ENCODE assay signal across 8 mouse cellular contexts in genomic region chr5:113929950-113930647, GRCm38 (mm10). TPM values are rescaled to one million over a fixed set of nuclear protein-coding genes. Genes with fewer than 3 reads are reported as not detected.
DNase-seq lines count a peak whose midpoint lies in the region; ATAC-seq and TF ChIP-seq lines count a peak whose summit lies in the region.

No protein-coding gene starts in this region.

- no peak overlapping the region for H3K9ac ChIP-seq in intestine, embryonic 15.5 days
- no peak overlapping the region for H3K9ac ChIP-seq in intestine, postnatal 0 days (ENCODE audit: low read depth, low read length)
- no peak overlapping the region for H3K9ac ChIP-seq in kidney, embryonic 15.5 days

- peak; percentile 50 to 55 for DNase-seq in gastrocnemius, postnatal 36 days
- peak; percentile 46 to 67 for DNase-seq in lung, postnatal 4 days
- no peak for DNase-seq in layer of hippocampus, adult 9-11 months
- no peak for DNase-seq in ovary, postnatal 14 days (ENCODE audit: low spot score)

- ATAC-seq in intestine, embryonic 15.5 days = 0 out of 2 replicates have a peak, but pooled peaks have one; percentile 6
- no peak for ATAC-seq in intestine, postnatal 0 days
- no peak for ATAC-seq in kidney, embryonic 15.5 days (replicated peaks; ENCODE audit: low FRiP score)
- ATAC-seq in cerebellum, adult (ENCODE audit: insufficient number of reproducible peaks, low FRiP score, low TSS enrichment) = no peak

- TF ChIP-seq CTCF in intestine, postnatal 0 days (IDR thresholded peaks at IDR 0.05; ENCODE audit: low read depth) = no peak

- WGBS in intestine, embryonic 15.5 days = 46% methylated on average over 10 of the region's 10 CpGs
- WGBS in intestine, postnatal 0 days = 45% methylated on average over 10 of the region's 10 CpGs
- WGBS in kidney, embryonic 15.5 days = 33% methylated on average over 10 of the region's 10 CpGs

- peaks cover 14% of the 10 kb centered on the region for H3K4me1 ChIP-seq in intestine, embryonic 15.5 days (replicated peaks)
- H3K4me1 ChIP-seq in intestine, postnatal 0 days (replicated peaks; ENCODE audit: control insufficient read depth, insufficient read depth, low read length) = no peaks in the 10 kb centered on the region
- H3K4me1 ChIP-seq in kidney, embryonic 15.5 days = peaks cover 24% of the 10 kb centered on the region; the same call in 1 of the 2 replicates

- no peaks in the 10 kb centered on the region for H3K9me3 ChIP-seq in intestine, embryonic 15.5 days
- peaks cover 4% of the 10 kb centered on the region; the same call in 1 of the 2 replicates for H3K9me3 ChIP-seq in intestine, postnatal 0 days (ENCODE audit: control insufficient read depth)
- H3K9me3 ChIP-seq in kidney, embryonic 15.5 days (replicated peaks) = peaks cover 6% of the 10 kb centered on the region; the same call in 1 of the 2 replicates

- intact Hi-C loops in gastrocnemius, postnatal 36 days (cut with DNase I) = loop anchor here (5.0 kb wide), 1 partner anchor 78 kb away; no protein-coding TSS in a partner anchor

- no peaks in the 10 kb centered on the region for H3K36me3 ChIP-seq in intestine, embryonic 15.5 days
- H3K36me3 ChIP-seq in intestine, postnatal 0 days (ENCODE audit: control insufficient read depth, insufficient read depth) = no peaks in the 10 kb centered on the region
- no peaks in the 10 kb centered on the region for H3K36me3 ChIP-seq in kidney, embryonic 15.5 days

- H3K27ac ChIP-seq in intestine, embryonic 15.5 days = 0 out of 2 replicates have a peak overlapping the region, but pooled peaks have one; percentile 6
- H3K27ac ChIP-seq in intestine, postnatal 0 days (ENCODE audit: low read depth, low read length) = no peak overlapping the region
- peak overlapping the region; percentile 48; the same call in 1 of the 2 replicates for H3K27ac ChIP-seq in kidney, embryonic 15.5 days

- no peaks in the 10 kb centered on the region for H3K27me3 ChIP-seq in intestine, embryonic 15.5 days (replicated peaks)
- no peaks in the 10 kb centered on the region for H3K27me3 ChIP-seq in intestine, postnatal 0 days (replicated peaks; ENCODE audit: control insufficient read depth, insufficient read depth, low read length)
- no peaks in the 10 kb centered on the region for H3K27me3 ChIP-seq in kidney, embryonic 15.5 days

- H3K4me2 ChIP-seq in intestine, embryonic 15.5 days (replicated peaks) = no peak overlapping the region
- no peak overlapping the region; the same call in 1 of the 2 replicates for H3K4me2 ChIP-seq in intestine, postnatal 0 days (replicated peaks; ENCODE audit: low read depth)
- H3K4me2 ChIP-seq in kidney, embryonic 15.5 days = peak overlapping the region; percentile 47

- H3K4me3 ChIP-seq in intestine, embryonic 15.5 days (replicated peaks) = no peak overlapping the region
- no peak overlapping the region for H3K4me3 ChIP-seq in intestine, postnatal 0 days (ENCODE audit: low read depth, low read length)
- H3K4me3 ChIP-seq in kidney, embryonic 15.5 days (replicated peaks) = peak overlapping the region; percentile 15; the same call in 1 of the 2 replicates

RNA-seq across cellular contexts. Expression of gene Coro1c, which starts 21.5 kb away (rescaled TPM):
- polyA plus RNA-seq in intestine, embryonic 15.5 days (2015; fragmentation: Nextera tagmentation; extraction: Ambion mirVana) = 167 and 173 TPM in 2 replicates
- polyA plus RNA-seq in intestine, postnatal 0 days (2015; fragmentation: Nextera tagmentation; extraction: Ambion mirVana) = 116 and 127 TPM in 2 replicates
- 10 to 100 TPM; 10.6 to 14.4 TPM for total RNA-seq in gastrocnemius, postnatal 36 days (2021)
- 105 and 119 TPM in 2 replicates for polyA plus RNA-seq in kidney, embryonic 15.5 days (2015; fragmentation: Nextera tagmentation; extraction: Ambion mirVana)

Comparison
In these comparisons a context has a peak if more than half of its experiments do, and no peak if none do; other contexts are left out.
1. DNase-seq: peak in gastrocnemius, postnatal 36 days (2 of 2) and lung, postnatal 4 days (2 of 2); none in layer of hippocampus, adult 9-11 months (single experiment) and ovary, postnatal 14 days (single experiment).